Mouse (Mus musculus) hindbrain, embryonic 15.5 days (tissue): ENCODE data around the gene Slc25a34. TPM values are rescaled to one million over a fixed set of nuclear protein-coding genes. Genes with fewer than 3 reads are reported as not detected.

Experiments used
- ATAC-seq: fragments of 200-750 bp; cut with Nextera tagmentation; 2 replicates; pipeline ENCODE4 v1.8.0; 2017; ENCODE audit warnings: low read depth, moderate number of reproducible peaks, moderate TSS enrichment; ENCODE audit not compliant: low FRiP score
- H3K27ac ChIP-seq: fragments of 300-500 bp; sonication (generic); replicated peaks from 2 replicates; pipeline ENCODE4 v1.5.1; 2015; ENCODE audit warnings: mild to moderate bottlenecking, inconsistent platforms
- H3K27me3 ChIP-seq: fragments of 300-500 bp; sonication (generic); 2 replicates; pipeline ENCODE4 v1.6.1; 2015; ENCODE audit warnings: control low read depth, inconsistent platforms
- H3K36me3 ChIP-seq: fragments of 300-500 bp; sonication (generic); 2 replicates; pipeline ENCODE4 v1.6.1; 2015; ENCODE audit warnings: control low read depth, inconsistent platforms
- H3K4me1 ChIP-seq: fragments of 300-500 bp; sonication (generic); replicated peaks from 2 replicates; pipeline ENCODE4 v1.6.1; 2015; ENCODE audit warnings: control low read depth, inconsistent platforms
- H3K4me2 ChIP-seq: fragments of 300-500 bp; sonication (generic); 2 replicates; pipeline ENCODE4 v1.6.1; 2015; ENCODE audit warnings: moderate library complexity, mild to moderate bottlenecking, inconsistent platforms
- H3K4me3 ChIP-seq: fragments of 300-500 bp; sonication (generic); 2 replicates; pipeline ENCODE4 v1.5.1; 2015; ENCODE audit warnings: mild to moderate bottlenecking, inconsistent platforms
- H3K9ac ChIP-seq: fragments of 300-500 bp; sonication (generic); 2 replicates; pipeline ENCODE4 v1.6.1; 2015; ENCODE audit warnings: inconsistent platforms
- H3K9me3 ChIP-seq: fragments of 300-500 bp; sonication (generic); 2 replicates; pipeline ENCODE4 v1.6.1; 2016; ENCODE audit warnings: control low read depth, inconsistent platforms
- WGBS: fragments of 180-500 bp; shearing (Covaris S2); methylation state at CpG from one replicate; pipeline ENCODE4 v1.1.7; 2015; 5-methylcytosine and 5-hydroxymethylcytosine counted together
- polyA plus RNA-seq: library from polyadenylated mRNA; unstranded; fragments of >200 nt; fragmentation: Nextera tagmentation; extraction: Ambion mirVana; gene quantifications from 2 replicates; pipeline ENCODE4 v1.2.1, GENCODE M21; 2015

Gene Slc25a34
- polyA plus RNA-seq, 1 experiment from 2014 or later: 0.19 TPM

DNA sequence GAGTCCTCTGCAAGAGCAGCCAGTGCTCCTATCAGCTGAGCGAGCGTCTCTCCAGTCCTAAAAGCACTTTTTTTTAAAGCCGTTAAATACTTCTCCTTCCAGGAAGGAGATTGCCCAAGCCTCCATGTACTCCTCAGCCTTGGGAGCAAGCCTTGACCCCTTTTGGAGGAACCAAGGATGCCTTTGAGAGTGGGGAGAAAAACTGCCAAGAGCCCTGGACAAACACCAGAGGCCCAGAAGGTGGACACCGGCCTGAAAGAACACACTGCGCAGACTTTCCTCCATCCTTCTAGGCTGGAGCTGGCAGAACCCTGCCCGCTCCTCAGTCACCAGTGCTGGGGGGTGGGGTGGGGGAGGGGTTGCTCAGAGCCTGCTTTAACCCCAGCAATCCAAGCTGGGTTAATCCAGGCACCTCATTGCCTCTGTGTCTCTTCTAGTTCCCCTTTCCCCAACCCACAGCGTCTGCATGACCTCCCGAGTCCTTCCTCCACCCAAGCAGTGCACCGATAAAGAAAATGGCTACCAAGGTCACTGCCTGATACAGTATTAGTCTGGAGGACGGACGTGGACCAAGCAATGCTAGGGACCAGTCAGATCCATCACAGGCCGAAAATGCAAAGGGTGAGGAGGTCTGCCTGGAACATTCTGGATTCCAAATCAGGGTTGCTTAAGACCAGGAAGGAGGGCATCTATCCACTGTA is 32.4 kb upstream of the Slc25a34 start:
- no peaks in the 10 kb centered on the region for H3K9me3 ChIP-seq
- H3K4me3 ChIP-seq: no peak overlapping the region
- H3K27ac ChIP-seq: no peak overlapping the region

DNA sequence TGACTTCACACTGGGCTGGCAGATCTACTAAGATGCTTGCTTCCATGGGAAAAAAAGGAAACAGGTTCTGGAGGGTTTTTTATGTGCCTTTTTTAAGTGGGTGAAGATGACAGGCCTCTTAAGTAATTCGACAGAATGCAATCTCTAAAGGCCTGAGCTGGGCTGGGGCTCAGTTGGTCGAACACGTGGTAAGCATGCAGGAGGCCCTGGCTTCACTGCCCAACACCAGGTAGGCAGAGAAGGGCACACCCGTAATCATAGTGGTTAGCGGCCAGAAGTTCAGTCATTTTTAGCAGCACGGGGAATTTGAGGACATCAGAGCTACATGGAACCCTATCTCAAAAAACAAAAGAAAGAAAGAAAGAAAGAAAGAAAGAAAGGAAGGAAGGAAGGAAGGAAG is 30.9 kb upstream of the Slc25a34 start:
- Histone ChIP-seq H3K9me3 (no peaks in the 10 kb centered on the region), H3K27me3 (no peaks in the 10 kb centered on the region), H3K4me1 (peaks cover 20% of the 10 kb centered on the region), H3K4me3 (no peak overlapping the region), H3K36me3 (peaks cover 13% of the 10 kb centered on the region; the same call in 1 of the 2 replicates), H3K27ac (peak overlapping the region; percentile 46; the same call in 1 of the 2 replicates), H3K9ac (no peak overlapping the region), H3K4me2 (no peak overlapping the region)
- WGBS: 89% methylated on average over 6 of the region's 6 CpGs
- no peak for ATAC-seq

More for the DNA sequence above, 32.4 kb upstream of the Slc25a34 start:
- Histone ChIP-seq H3K27me3 (no peaks in the 10 kb centered on the region), H3K36me3 (peaks cover 16% of the 10 kb centered on the region), H3K4me2 (no peak overlapping the region), H3K9ac (no peak overlapping the region), H3K4me1 (peaks cover 22% of the 10 kb centered on the region; the same call in 1 of the 2 replicates)
- 90% methylated on average over 12 of the region's 12 CpGs for WGBS
- no peak for ATAC-seq

DNA sequence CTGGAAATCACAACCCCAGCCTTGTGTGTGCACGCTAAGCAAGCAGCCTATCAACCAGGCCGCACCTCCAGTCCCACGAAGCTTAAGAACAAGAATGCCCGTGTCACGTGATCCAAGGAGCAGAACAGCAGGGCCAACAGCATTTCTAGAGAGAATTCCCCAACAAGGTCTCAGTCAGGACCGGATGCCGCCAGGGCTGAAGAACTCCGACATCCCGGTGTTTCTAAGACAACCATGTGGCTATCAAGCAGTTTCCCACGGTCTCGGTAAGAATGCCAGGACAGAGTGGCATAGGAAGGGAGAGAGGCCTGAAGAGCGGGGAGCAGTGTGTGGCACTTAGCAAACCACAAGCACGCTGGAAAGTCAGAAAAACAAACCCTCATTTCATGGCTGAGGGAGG is 30.2 kb upstream of the Slc25a34 start:
- Histone ChIP-seq H3K9ac (no peak overlapping the region), H3K4me3 (no peak overlapping the region), H3K9me3 (no peaks in the 10 kb centered on the region)

DNA sequence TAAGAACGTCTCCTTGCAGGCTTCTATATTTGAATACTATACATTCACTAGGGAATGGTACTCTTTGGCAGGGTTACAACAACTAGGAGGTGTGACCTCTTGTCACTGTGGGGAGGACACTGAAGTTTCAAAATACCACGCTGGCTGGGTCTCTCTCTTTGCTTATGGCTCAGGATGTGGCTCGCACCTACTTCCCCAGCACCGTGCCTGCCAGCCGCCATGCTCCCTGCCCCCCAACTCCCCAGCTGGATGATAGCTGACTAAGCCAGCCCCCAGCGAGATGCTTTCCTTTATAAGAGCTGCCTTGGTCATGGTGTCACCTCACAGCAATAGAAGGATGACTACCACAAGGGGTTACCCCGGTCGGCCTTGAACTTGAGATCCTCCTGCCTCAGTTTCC is 29.4 kb upstream of the Slc25a34 start:
- H3K9me3 ChIP-seq: no peaks in the 10 kb centered on the region
- H3K4me1 ChIP-seq: peaks cover 24% of the 10 kb centered on the region
- no peak for ATAC-seq
- 93% methylated on average over 8 of the region's 8 CpGs for WGBS
- H3K36me3 ChIP-seq: peaks cover 13% of the 10 kb centered on the region; the same call in 1 of the 2 replicates
- no peaks in the 10 kb centered on the region for H3K27me3 ChIP-seq
- no peak overlapping the region for H3K9ac ChIP-seq
- no peak overlapping the region for H3K4me2 ChIP-seq
- no peak overlapping the region for H3K27ac ChIP-seq
- no peak overlapping the region for H3K4me3 ChIP-seq

More for the DNA sequence above, 30.2 kb upstream of the Slc25a34 start:
- Histone ChIP-seq H3K4me2 (no peak overlapping the region), H3K27me3 (no peaks in the 10 kb centered on the region), H3K36me3 (peaks cover 13% of the 10 kb centered on the region; the same call in 1 of the 2 replicates), H3K27ac (peak overlapping the region; percentile 46), H3K4me1 (peaks cover 23% of the 10 kb centered on the region)
- no peak for ATAC-seq
- 78% methylated on average over 13 of the region's 13 CpGs for WGBS

DNA sequence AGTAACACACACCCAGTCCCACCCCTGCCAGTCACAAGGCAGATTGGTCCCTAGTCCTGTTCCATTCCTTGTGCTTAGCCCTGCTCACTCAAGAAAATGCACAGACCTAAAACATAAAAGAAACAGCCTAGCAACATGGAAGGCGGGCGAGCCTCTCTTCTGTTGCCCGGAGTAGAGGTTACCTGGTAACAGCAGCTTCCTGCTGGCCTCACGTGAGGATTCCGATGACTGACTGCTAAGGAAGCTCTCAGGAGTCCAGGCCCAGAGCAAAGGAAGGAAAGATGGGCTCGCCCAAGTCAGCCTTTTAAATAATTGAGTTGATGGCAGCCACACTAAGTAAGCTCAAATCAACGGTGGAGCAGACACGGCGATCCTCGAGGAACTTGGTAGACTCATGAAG is 28.3 kb upstream of the Slc25a34 start:
- Histone ChIP-seq H3K9me3 (no peaks in the 10 kb centered on the region), H3K36me3 (peaks cover 6% of the 10 kb centered on the region; the same call in 1 of the 2 replicates), H3K9ac (no peak overlapping the region), H3K4me1 (peaks cover 20% of the 10 kb centered on the region), H3K27ac (0 out of 2 replicates have a peak overlapping the region, but pooled peaks have one; percentile 11), H3K4me3 (no peak overlapping the region), H3K4me2 (no peak overlapping the region), H3K27me3 (no peaks in the 10 kb centered on the region)
- ATAC-seq: no peak
- 80% methylated on average over 10 of the region's 10 CpGs for WGBS

DNA sequence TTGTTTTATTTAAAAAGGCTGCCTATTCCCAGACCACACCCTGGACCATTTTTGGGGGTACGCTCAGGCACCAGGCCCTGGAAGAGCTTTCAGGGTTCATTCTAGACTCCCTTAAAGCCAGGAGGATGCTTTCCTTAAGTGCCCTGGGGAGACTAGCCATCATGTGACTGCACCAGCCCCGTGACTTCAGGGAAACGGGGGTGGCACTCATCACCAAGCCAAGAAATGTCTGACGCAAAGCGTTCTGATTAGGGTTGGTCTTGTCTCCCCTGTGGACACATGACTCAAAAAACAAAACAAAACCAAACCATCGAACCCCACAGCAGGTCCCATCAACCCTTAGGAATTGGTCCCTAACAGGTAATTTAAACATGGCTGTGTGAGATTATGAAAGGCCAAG is 27.7 kb upstream of the Slc25a34 start:
- H3K9me3 ChIP-seq: no peaks in the 10 kb centered on the region
- ATAC-seq: no peak
- 86% methylated on average over 6 of the region's 6 CpGs for WGBS

DNA sequence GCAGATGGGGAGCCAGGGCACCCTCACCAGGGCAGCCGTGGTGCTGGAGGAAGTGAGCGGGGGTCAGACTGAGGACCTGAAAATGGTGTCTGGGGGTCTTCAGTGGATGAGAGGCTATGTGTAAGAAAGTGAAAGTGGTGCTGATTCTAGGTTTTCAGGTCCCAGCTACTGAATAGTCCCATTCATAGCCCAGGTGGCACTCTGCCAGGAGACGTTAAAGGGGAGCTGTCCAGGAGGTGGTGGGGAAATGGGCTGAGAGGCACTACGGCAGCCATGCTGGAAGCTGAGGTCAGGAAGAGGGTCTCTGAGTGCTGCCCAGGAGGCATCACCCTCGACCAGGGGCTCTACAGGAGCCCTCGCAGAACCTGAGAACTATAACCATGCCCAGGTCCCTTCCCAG is 25.6 kb upstream of the Slc25a34 start:
- Histone ChIP-seq H3K4me2 (0 out of 2 replicates have a peak overlapping the region, but pooled peaks have one; percentile 19), H3K4me3 (no peak overlapping the region), H3K9ac (no peak overlapping the region), H3K4me1 (peaks cover 18% of the 10 kb centered on the region), H3K27ac (peak overlapping the region; percentile 44), H3K36me3 (peaks cover 6% of the 10 kb centered on the region; the same call in 1 of the 2 replicates), H3K27me3 (no peaks in the 10 kb centered on the region), H3K9me3 (no peaks in the 10 kb centered on the region)
- ATAC-seq: 0 out of 2 replicates have a peak, but pooled peaks have one; percentile 11
- 72% methylated on average over 6 of the region's 6 CpGs for WGBS

More for the DNA sequence above, 27.7 kb upstream of the Slc25a34 start:
- H3K27ac ChIP-seq: no peak overlapping the region
- peaks cover 20% of the 10 kb centered on the region for H3K4me1 ChIP-seq
- no peaks in the 10 kb centered on the region for H3K27me3 ChIP-seq
- H3K9ac ChIP-seq: no peak overlapping the region
- H3K4me2 ChIP-seq: no peak overlapping the region
- peaks cover 6% of the 10 kb centered on the region; the same call in 1 of the 2 replicates for H3K36me3 ChIP-seq
- no peak overlapping the region for H3K4me3 ChIP-seq

DNA sequence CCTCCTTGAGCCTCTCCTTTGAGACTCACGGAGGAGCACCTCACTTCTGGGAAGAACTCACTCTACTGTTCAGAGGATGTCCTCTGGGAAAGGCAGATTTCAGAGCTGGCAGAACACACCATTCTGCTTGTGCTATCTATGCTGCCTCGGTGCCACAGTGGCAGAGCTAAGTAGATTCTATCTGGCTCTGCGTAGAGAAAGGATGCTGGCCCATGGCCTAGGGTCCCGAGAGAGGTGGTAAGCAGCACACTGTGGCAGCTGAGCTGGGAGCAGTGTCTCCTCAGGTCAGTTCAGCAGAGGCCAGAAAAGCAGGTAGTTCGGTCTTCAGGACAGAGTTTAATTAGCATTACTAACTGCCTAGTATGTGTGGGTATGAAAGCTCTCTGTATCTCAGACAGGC is 24.6 kb upstream of the Slc25a34 start:
- 85% methylated on average over 5 of the region's 5 CpGs for WGBS
- Histone ChIP-seq H3K36me3 (peaks cover 6% of the 10 kb centered on the region; the same call in 1 of the 2 replicates), H3K4me2 (no peak overlapping the region), H3K9ac (no peak overlapping the region), H3K4me1 (peaks cover 21% of the 10 kb centered on the region), H3K27ac (no peak overlapping the region), H3K4me3 (no peak overlapping the region), H3K27me3 (no peaks in the 10 kb centered on the region), H3K9me3 (no peaks in the 10 kb centered on the region)
- no peak for ATAC-seq

DNA sequence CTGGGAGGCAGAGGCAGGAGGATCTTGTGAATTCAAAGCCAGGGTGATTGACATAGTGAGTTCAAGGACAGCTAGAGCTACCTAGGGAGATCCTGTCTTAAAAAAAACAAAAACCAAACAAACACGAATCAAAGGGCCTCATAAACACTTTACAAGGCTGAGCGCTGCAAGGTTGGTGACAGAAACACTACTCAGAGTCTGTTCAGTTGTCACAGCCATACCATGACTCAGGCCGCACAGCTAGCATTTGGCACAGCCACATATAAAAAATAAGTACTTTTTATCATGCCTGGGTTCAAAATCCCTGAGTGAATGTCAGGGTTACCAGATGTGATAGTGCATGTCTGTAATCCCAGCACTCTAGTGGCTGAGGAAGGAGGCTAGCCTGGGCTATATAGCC is 23.6 kb upstream of the Slc25a34 start:
- no peaks in the 10 kb centered on the region for H3K27me3 ChIP-seq
- peaks cover 27% of the 10 kb centered on the region for H3K4me1 ChIP-seq
- no peaks in the 10 kb centered on the region for H3K9me3 ChIP-seq
- ATAC-seq: no peak
- 97% methylated on average over 3 of the region's 3 CpGs for WGBS
- H3K9ac ChIP-seq: no peak overlapping the region
- H3K4me2 ChIP-seq: no peak overlapping the region
- H3K36me3 ChIP-seq: peaks cover 5% of the 10 kb centered on the region; the same call in 1 of the 2 replicates
- H3K4me3 ChIP-seq: no peak overlapping the region
- H3K27ac ChIP-seq: no peak overlapping the region

DNA sequence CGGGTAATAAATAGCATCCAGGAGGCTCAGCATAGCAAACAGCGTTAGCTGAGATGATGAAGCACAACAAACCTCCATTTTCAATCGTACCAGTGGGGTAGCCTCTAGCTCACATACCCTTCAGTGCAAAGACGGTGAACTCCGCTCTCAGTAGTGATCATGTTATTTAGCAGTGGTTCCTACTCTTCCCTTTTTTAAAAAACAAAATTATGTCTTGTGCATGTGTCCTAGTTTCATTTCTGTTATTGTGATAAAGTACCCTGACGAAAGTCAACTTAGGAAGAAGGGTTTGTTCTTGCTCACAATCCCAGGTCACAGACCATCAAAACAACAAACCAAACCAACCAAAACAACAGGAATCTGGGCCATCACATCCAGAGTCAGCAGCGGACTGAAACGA is 22.4 kb upstream of the Slc25a34 start:
- Histone ChIP-seq H3K4me1 (peaks cover 28% of the 10 kb centered on the region), H3K4me3 (no peak overlapping the region), H3K9ac (no peak overlapping the region), H3K4me2 (no peak overlapping the region), H3K36me3 (peaks cover 12% of the 10 kb centered on the region), H3K9me3 (no peaks in the 10 kb centered on the region), H3K27ac (no peak overlapping the region), H3K27me3 (no peaks in the 10 kb centered on the region)
- ATAC-seq: no peak
- WGBS: 93% methylated on average over 8 of the region's 8 CpGs

DNA sequence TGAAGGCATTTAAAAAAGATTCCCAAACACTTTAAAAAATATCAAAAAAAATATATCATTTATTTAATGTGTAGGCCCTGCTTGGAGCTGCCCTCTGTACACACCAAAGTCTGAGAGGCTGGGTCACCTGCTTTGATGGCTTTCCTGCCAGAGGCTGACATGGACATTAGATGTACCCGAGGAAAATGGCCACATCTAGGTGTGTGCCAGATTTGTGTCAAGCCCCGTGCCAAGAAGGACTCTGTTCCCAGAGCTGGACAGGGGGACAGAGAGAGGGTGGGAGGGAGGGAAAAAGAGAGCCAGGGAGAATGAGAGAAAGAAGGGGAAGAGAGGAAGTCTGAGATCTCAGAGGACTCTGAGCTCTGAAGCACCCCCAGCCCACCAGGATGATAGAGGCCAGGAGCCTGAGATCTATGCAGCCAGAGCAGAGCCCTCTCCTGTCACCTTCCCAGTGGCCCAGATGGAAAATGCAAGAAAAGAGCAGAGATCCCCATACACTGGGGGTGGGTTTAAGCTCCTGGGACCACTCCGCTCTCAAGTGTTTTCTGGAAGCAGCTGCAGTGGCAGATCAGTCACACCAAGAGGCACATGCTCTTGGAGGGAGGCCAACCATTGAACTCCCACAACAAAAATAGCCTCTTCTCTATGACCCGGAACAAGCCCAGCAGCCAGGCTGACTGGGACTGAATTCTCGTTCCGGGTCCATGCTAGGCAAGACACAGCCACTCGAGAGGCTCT is 19.7 kb upstream of the Slc25a34 start:
- H3K27ac ChIP-seq: peak overlapping the region; percentile 86
- peaks cover 24% of the 10 kb centered on the region for H3K4me1 ChIP-seq
- no peaks in the 10 kb centered on the region for H3K27me3 ChIP-seq
- 38% methylated on average over 7 of the region's 7 CpGs for WGBS
- no peaks in the 10 kb centered on the region for H3K9me3 ChIP-seq
- H3K9ac ChIP-seq: no peak overlapping the region
- peak; percentile 84 for ATAC-seq
- H3K4me2 ChIP-seq: peak overlapping the region; percentile 15; the same call in 1 of the 2 replicates
- H3K36me3 ChIP-seq: peaks cover 26% of the 10 kb centered on the region
- no peak overlapping the region for H3K4me3 ChIP-seq
